Mouse (Mus musculus) cerebral cortex, adult 2 months (tissue): ENCODE results near the gene Rprd1b.

Source experiments
- WGBS: fragments of 180-500 bp; shearing (Covaris S2); methylation state at CpG from one replicate; pipeline ENCODE4 v1.1.7; 2018; 5-methylcytosine and 5-hydroxymethylcytosine counted together

Gene Rprd1b

GRCm38 (mm10) chr2:158152685-158153309 lies 124.5 kb downstream of the Rprd1b start:
- WGBS, result 50% methylated on average over 6 of the region's 6 CpGs

GRCm38 (mm10) chr2:158153728-158154343 lies 125.5 kb downstream of the Rprd1b start:
- 3% methylated on average over 22 of the region's 22 CpGs for WGBS

- WGBS, result 90% methylated on average over 8 of the region's 8 CpGs
These were observed 126.3 kb downstream of the Rprd1b start for GRCm38 (mm10) chr2:158154641-158155040.

- 94% methylated on average over 7 of the region's 7 CpGs for WGBS
These were observed 126.8 kb downstream of the Rprd1b start for GRCm38 (mm10) chr2:158155101-158155500.

GRCm38 (mm10) chr2:158155615-158156014 lies 127.3 kb downstream of the Rprd1b start:
- 78% methylated on average over 2 of the region's 2 CpGs for WGBS

- 89% methylated on average over 9 of the region's 9 CpGs for WGBS
These were observed 128.2 kb downstream of the Rprd1b start for GRCm38 (mm10) chr2:158156487-158156886.

GRCm38 (mm10) chr2:158157654-158158053 lies 129.4 kb downstream of the Rprd1b start:
- 86% methylated on average over 8 of the region's 8 CpGs for WGBS

- 61% methylated on average over 7 of the region's 7 CpGs for whole genome bisulfite sequencing
These were observed 131.3 kb downstream of the Rprd1b start for GRCm38 (mm10) chr2:158159376-158160235.

GRCm38 (mm10) chr2:158161761-158162160 lies 133.5 kb downstream of the Rprd1b start:
- 79% methylated on average over 6 of the region's 6 CpGs for WGBS

GRCm38 (mm10) chr2:158163034-158163433 lies 134.7 kb downstream of the Rprd1b start:
- WGBS, result 93% methylated on average over 6 of the region's 6 CpGs

GRCm38 (mm10) chr2:158165776-158166175 lies 137.5 kb downstream of the Rprd1b start:
- 75% methylated on average over 4 of the region's 4 CpGs for WGBS

GRCm38 (mm10) chr2:158166628-158167027 lies 138.3 kb downstream of the Rprd1b start:
- 72% methylated on average over 7 of the region's 7 CpGs for WGBS

- 68% methylated on average over 9 of the region's 9 CpGs for whole genome bisulfite sequencing
These were observed 139.4 kb downstream of the Rprd1b start for GRCm38 (mm10) chr2:158167496-158168205.

GRCm38 (mm10) chr2:158168741-158169211 lies 140.5 kb downstream of the Rprd1b start:
- 74% methylated on average over 8 of the region's 8 CpGs for WGBS

- 81% methylated on average over 6 of the region's 6 CpGs for WGBS
These were observed 141.1 kb downstream of the Rprd1b start for GRCm38 (mm10) chr2:158169351-158169750.

GRCm38 (mm10) chr2:158169771-158170170 lies 141.5 kb downstream of the Rprd1b start:
- 98% methylated on average over 7 of the region's 7 CpGs for WGBS

- WGBS, result 86% methylated on average over 2 of the region's 2 CpGs
These were observed 142.1 kb downstream of the Rprd1b start for GRCm38 (mm10) chr2:158170394-158170793.

- 76% methylated on average over 5 of the region's 5 CpGs for WGBS
These were observed 146.1 kb downstream of the Rprd1b start for GRCm38 (mm10) chr2:158174438-158174837.

- WGBS, result 92% methylated on average over 15 of the region's 15 CpGs
These were observed 146.7 kb downstream of the Rprd1b start for GRCm38 (mm10) chr2:158174958-158175357.

- WGBS, result 80% methylated on average over 3 of the region's 3 CpGs
These were observed 147.1 kb downstream of the Rprd1b start for GRCm38 (mm10) chr2:158175433-158175832.

- WGBS, result 91% methylated on average over 9 of the region's 9 CpGs
These were observed 148.5 kb downstream of the Rprd1b start for GRCm38 (mm10) chr2:158176763-158177162.

GRCm38 (mm10) chr2:158177574-158177973 lies 149.3 kb downstream of the Rprd1b start:
- 73% methylated on average over 3 of the region's 3 CpGs for WGBS
